Mouse (Mus musculus) stomach, embryonic 14.5 days (tissue): ENCODE results near the gene Wsb1. TPM values are rescaled to one million over a fixed set of nuclear protein-coding genes. Genes with fewer than 3 reads are reported as not detected.
A peak's percentile ranks its signal among the peaks of the same experiment; 100 is the strongest.

ENCODE experiments used
- ATAC-seq: fragments of 200-750 bp; cut with Nextera tagmentation; 2 replicates; pipeline ENCODE4 v1.8.0; 2017; ENCODE audit warnings: low read depth, moderate TSS enrichment; ENCODE audit not compliant: insufficient number of reproducible peaks, insufficient read depth, low FRiP score
- H3K27ac ChIP-seq: fragments of 300-500 bp; sonication (generic); 2 replicates; pipeline ENCODE4 v1.5.1; 2014; ENCODE audit warnings: mild to moderate bottlenecking, low read length, moderate library complexity, mixed read lengths
- H3K27me3 ChIP-seq: fragments of 300-500 bp; sonication (generic); 2 replicates; pipeline ENCODE4 v1.6.1; 2014; ENCODE audit warnings: low read length, control low read depth, mixed read lengths; ENCODE audit not compliant: control insufficient read depth, insufficient read depth
- H3K36me3 ChIP-seq: fragments of 300-500 bp; sonication (generic); 2 replicates; pipeline ENCODE4 v1.6.1; 2014; ENCODE audit warnings: mild to moderate bottlenecking, control low read depth, low read length, moderate library complexity, mixed read lengths; ENCODE audit not compliant: control insufficient read depth, insufficient read depth
- H3K4me1 ChIP-seq: fragments of 300-500 bp; sonication (generic); 2 replicates; pipeline ENCODE4 v1.6.1; 2014; ENCODE audit warnings: low read length, control low read depth, mixed read lengths; ENCODE audit not compliant: control insufficient read depth, insufficient read depth
- H3K4me2 ChIP-seq: fragments of 300-500 bp; sonication (generic); replicated peaks from 2 replicates; pipeline ENCODE4 v1.6.1; 2014; ENCODE audit warnings: low read depth, low read length, control low read depth
- H3K4me3 ChIP-seq: fragments of 300-500 bp; sonication (generic); 2 replicates; pipeline ENCODE4 v1.5.1; 2014; ENCODE audit warnings: low read depth, low read length, control low read depth
- H3K9ac ChIP-seq: fragments of 300-500 bp; sonication (generic); replicated peaks from 2 replicates; pipeline ENCODE4 v1.6.1; 2014; ENCODE audit warnings: low read depth, mild to moderate bottlenecking, control low read depth, low read length, moderate library complexity, mixed read lengths
- H3K9me3 ChIP-seq: fragments of 300-500 bp; sonication (generic); 2 replicates; pipeline ENCODE4 v1.6.1; 2016; ENCODE audit warnings: low read depth, low read length, control low read depth; ENCODE audit not compliant: control insufficient read depth
- WGBS: fragments of 180-500 bp; shearing (Covaris S2); extraction: QIAGEN DNeasy Blood & Tissue Kit; methylation state at CpG from one replicate; pipeline ENCODE4 v1.1.7; 2014; 5-methylcytosine and 5-hydroxymethylcytosine counted together
- polyA plus RNA-seq: library from polyadenylated mRNA; unstranded; fragments of >200 nt; fragmentation: Nextera tagmentation; extraction: Ambion mirVana; gene quantifications from 2 replicates; pipeline ENCODE4 v1.2.1, GENCODE M21; 2014

The Wsb1 gene
- polyA plus RNA-seq, 1 experiment from 2014 or later = 302 TPM

DNA sequence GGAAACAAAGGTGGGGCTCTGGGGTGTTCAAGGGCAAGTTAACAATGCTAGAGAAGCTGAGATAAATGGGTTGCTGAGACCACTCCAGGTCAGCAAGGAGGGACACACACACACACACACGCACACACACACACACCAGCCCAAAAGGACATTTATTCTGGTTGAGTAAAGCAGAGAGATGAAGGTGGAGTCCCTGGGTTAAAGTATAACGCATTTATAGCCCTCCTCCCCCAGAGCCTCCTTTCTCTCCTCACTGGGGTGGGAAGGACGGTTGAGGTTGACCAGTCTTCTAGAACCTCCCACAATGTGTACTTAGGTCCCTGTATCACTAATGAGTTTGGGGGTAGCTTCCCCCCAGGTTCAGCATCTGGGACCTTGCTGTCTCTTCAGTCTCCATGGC is 37.7 kb upstream of the Wsb1 start:
- no peak overlapping the region for H3K27ac ChIP-seq
- no peak for ATAC-seq
- WGBS = 71% methylated on average over 3 of the region's 3 CpGs

DNA sequence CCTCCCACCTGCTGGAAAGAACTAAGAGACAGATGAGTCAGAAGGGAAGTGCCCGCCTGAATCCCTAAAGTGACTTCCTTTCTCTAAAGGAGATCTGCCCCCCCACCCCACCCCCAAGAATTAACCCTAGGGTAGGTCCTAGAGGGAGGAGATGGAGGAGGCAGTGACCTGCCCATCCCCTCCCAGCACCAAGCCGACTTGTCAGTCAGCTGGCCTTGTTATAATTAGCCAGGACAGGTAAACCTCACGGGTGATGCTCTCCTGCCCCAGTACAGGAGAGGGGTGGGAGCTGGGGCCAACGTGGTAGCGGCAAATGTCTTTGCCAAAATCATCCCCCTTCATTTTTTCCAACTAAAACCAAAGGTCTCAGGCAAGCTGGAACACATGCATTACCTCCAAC is 37.2 kb upstream of the Wsb1 start:
- Histone ChIP-seq H3K36me3 (no peaks in the 10 kb centered on the region), H3K4me3 (no peak overlapping the region), H3K9me3 (no peaks in the 10 kb centered on the region), H3K4me2 (no peak overlapping the region), H3K4me1 (peaks cover 3% of the 10 kb centered on the region; the same call in 1 of the 2 replicates), H3K9ac (no peak overlapping the region), H3K27me3 (no peaks in the 10 kb centered on the region), H3K27ac (no peak overlapping the region)
- WGBS = 62% methylated on average over 5 of the region's 5 CpGs
- no peak for ATAC-seq

More for the DNA sequence above, 37.7 kb upstream of the Wsb1 start:
- Histone ChIP-seq H3K27me3 (no peaks in the 10 kb centered on the region), H3K9me3 (no peaks in the 10 kb centered on the region), H3K36me3 (no peaks in the 10 kb centered on the region), H3K4me1 (peaks cover 2% of the 10 kb centered on the region; the same call in 1 of the 2 replicates), H3K4me2 (no peak overlapping the region), H3K4me3 (no peak overlapping the region), H3K9ac (no peak overlapping the region)

DNA sequence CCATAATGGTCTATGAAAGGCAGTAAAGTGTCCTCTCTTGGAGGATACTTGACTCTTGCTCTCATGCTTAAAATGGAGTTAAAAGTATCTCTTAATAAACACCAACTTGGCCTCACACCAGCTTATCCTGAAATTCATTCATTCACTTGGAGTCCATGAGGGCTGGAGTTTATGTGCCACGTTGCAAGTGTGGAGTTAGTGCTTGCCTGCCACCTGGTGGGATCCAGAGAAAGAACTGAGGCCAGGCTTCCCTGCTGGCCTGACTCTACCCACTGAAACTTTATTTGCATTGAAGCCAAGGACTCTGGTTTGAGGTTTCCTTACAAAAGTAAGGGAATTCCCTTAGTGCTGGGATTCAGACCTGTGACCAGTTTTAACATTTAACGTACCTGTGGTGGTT is 36.0 kb upstream of the Wsb1 start:
- Histone ChIP-seq H3K36me3 (no peaks in the 10 kb centered on the region), H3K9me3 (no peaks in the 10 kb centered on the region), H3K27ac (no peak overlapping the region), H3K27me3 (no peaks in the 10 kb centered on the region), H3K4me3 (no peak overlapping the region), H3K4me1 (peaks cover 3% of the 10 kb centered on the region; the same call in 1 of the 2 replicates), H3K4me2 (no peak overlapping the region), H3K9ac (no peak overlapping the region)
- 0 out of 2 replicates have a peak, but pooled peaks have one; percentile 42 for ATAC-seq
- WGBS = 46% methylated on average over 2 of the region's 2 CpGs

DNA sequence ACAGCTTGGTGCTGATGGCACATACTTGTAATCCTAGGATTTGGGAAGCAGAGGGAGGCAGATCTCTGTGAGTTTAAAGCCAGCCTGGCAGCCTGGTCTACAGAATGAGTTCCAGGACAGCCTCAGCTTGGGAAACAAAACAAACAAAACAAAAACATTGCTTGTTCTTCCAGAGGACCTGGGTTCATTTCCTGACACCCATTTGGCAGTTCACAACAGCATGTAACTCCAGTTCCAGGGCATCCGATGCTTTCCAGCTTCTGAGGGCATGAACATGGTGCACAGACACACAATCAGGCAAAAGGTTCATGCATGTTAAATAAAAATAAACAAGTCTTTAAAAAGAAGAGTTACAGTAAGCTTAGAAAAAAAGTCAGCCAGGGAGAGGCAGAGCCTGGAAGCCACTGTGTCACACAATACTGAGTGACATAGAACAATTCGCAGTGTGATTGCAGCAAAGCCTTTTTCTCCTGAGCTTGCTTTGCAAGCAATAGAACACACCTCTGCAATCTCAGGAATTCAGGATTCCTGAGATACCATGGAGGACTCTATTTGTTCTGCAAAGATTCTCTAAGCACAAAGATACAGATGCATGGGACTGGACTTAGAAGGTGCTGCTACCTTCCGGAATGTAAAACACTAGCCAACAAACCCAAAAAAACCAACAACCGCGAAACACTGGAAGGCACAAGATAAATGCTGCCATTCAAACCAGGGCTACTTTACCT is 34.6 kb upstream of the Wsb1 start:
- H3K9me3 ChIP-seq = no peaks in the 10 kb centered on the region
- WGBS = 66% methylated on average over 5 of the region's 5 CpGs
- no peaks in the 10 kb centered on the region for H3K27me3 ChIP-seq
- H3K36me3 ChIP-seq = no peaks in the 10 kb centered on the region
- H3K4me1 ChIP-seq = peaks cover 3% of the 10 kb centered on the region; the same call in 1 of the 2 replicates
- no peak overlapping the region for H3K4me2 ChIP-seq
- no peak overlapping the region for H3K4me3 ChIP-seq
- ATAC-seq = no peak
- H3K27ac ChIP-seq = no peak overlapping the region
- no peak overlapping the region for H3K9ac ChIP-seq

DNA sequence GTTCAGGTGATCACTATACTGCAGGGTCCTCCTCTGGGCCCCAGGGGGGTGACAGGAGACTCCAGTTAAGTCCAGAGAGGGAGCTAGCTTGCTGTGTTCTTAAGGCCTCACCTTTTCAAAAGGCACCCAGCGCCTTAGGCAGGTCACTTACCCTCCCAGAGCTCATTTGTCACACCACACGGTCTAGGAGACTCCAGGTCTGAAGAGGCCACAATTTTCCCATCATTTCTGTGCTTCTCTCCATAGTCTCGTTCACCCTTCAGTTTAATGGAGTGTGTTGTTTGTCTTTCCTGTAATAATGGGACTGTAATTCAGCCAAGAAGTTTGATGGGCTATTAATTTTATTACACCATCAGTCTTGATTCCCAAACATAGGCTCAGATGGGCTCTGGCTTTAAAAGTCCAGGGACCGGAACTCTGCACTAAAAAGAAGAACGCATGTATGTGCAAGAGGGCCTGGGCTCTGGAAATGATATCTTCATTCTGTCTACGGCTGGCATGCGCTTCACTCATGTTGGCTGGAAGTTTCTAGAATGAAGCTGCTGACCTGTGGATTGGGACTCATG is 33.9 kb upstream of the Wsb1 start:
- no peak overlapping the region for H3K4me3 ChIP-seq
- H3K9me3 ChIP-seq = no peaks in the 10 kb centered on the region
- no peaks in the 10 kb centered on the region for H3K36me3 ChIP-seq
- no peak overlapping the region for H3K9ac ChIP-seq
- ATAC-seq = no peak
- no peaks in the 10 kb centered on the region for H3K27me3 ChIP-seq
- WGBS = 52% methylated on average over 7 of the region's 7 CpGs
- H3K4me2 ChIP-seq = no peak overlapping the region
- peak overlapping the region; percentile 39; the same call in 1 of the 2 replicates for H3K27ac ChIP-seq
- H3K4me1 ChIP-seq = peaks cover 3% of the 10 kb centered on the region; the same call in 1 of the 2 replicates

DNA sequence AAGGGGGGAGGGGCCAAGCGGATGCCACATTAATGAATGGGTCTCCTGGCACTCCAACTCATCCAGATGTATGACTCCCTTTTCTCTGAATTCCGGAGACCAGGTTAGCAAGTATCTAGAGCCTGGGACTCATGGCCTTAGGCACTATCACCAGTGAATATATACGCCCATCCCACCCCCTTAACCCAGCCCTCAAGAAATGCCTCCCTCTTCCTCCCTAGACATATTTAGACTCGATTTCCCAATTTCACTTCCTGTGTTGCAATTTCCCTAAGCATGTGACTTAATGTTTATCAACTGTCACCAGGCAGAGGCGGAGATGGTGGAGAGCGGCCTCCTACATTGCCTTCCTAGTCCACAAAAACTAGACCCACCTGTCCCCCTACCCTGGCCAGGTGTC is 33.0 kb upstream of the Wsb1 start:
- Histone ChIP-seq H3K4me3 (no peak overlapping the region), H3K4me1 (peaks cover 3% of the 10 kb centered on the region; the same call in 1 of the 2 replicates), H3K4me2 (no peak overlapping the region), H3K36me3 (no peaks in the 10 kb centered on the region), H3K9ac (no peak overlapping the region), H3K9me3 (no peaks in the 10 kb centered on the region), H3K27me3 (no peaks in the 10 kb centered on the region), H3K27ac (no peak overlapping the region)
- no peak for ATAC-seq
- 68% methylated on average over 6 of the region's 6 CpGs for WGBS

DNA sequence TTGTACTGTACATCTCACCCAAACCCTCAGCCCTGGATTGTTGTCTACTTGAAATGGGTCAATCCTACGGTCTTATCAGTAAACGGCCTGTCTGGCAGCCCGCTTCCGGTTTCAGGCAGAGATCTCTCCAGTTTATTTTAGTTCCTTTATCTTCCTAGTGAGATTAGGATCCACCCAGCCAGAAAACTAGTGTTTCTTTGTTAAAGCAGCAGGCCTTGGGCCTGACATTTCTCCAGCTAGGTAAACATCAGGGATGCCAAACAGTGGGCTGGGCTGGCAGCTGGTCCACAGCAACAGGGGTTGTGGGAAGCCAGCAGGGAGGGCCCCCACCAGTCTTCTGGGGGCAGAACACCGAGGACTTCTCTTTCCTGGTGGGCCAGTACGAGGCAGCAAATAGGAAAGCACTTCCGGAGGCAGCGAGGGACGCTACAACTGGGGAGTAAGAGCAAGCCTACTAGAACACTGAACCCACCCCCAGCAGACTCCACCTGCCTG is 31.9 kb upstream of the Wsb1 start:
- WGBS = 48% methylated on average over 9 of the region's 9 CpGs
- H3K36me3 ChIP-seq = no peaks in the 10 kb centered on the region
- no peak for ATAC-seq
- H3K4me3 ChIP-seq = no peak overlapping the region
- no peak overlapping the region for H3K9ac ChIP-seq
- H3K27ac ChIP-seq = no peak overlapping the region
- no peak overlapping the region for H3K4me2 ChIP-seq
- H3K4me1 ChIP-seq = peaks cover 4% of the 10 kb centered on the region; the same call in 1 of the 2 replicates
- H3K27me3 ChIP-seq = no peaks in the 10 kb centered on the region
- no peaks in the 10 kb centered on the region for H3K9me3 ChIP-seq

DNA sequence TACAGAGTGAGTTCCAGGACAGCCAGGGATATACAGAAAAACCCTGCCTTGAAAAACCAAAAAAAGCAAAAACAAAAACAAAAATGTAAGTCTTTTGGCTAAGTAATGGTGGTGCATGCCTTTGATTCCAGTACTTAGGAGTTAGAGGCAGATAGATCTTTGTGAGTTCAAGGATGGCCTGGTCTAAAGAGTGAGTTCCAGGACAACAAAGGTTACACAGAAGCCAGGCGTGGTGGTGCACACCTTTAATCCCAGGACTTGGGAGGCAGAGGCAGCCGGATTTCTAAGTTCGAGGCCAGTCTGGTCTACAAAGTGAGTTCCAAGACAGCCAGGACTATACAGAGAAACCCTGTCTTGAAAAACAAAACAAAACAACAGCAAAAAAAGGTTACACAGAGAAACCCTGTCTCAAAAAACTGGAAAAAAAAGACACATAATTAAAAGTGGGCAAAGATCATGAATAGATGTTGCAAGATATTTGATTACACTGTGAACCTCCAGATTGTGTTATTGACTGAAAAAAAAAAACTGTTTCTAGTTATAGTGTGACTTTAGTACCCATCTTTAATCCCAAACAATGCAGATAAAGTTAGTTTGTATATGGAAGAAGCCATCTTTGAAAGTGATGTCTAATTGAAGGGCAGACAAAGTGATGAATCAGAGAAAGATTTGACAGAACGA is 29.0 kb upstream of the Wsb1 start:
- 91% methylated on average over 4 of the region's 4 CpGs for WGBS
- Histone ChIP-seq H3K36me3 (no peaks in the 10 kb centered on the region), H3K9ac (no peak overlapping the region), H3K4me2 (no peak overlapping the region), H3K27ac (no peak overlapping the region), H3K4me3 (no peak overlapping the region), H3K27me3 (no peaks in the 10 kb centered on the region), H3K9me3 (no peaks in the 10 kb centered on the region), H3K4me1 (peaks cover 14% of the 10 kb centered on the region; the same call in 1 of the 2 replicates)
- ATAC-seq = no peak
